Mouse (Mus musculus) central nervous system, embryonic 11.5 days (tissue): Measurements from ENCODE around the gene E2f2. TPM values are rescaled to one million over a fixed set of nuclear protein-coding genes. Genes with fewer than 3 reads are reported as not detected.

Experiments
- polyA plus RNA-seq: library from polyadenylated mRNA; depleted of rRNA; stranded (reverse); fragments of >200 nt; gene quantifications from 2 replicates; pipeline ENCODE4 v1.2.3, GENCODE M21; 2012; rRNA removed

The E2f2 gene
- 9.7 and 10.9 TPM in 2 replicates for polyA plus RNA-seq

DNA sequence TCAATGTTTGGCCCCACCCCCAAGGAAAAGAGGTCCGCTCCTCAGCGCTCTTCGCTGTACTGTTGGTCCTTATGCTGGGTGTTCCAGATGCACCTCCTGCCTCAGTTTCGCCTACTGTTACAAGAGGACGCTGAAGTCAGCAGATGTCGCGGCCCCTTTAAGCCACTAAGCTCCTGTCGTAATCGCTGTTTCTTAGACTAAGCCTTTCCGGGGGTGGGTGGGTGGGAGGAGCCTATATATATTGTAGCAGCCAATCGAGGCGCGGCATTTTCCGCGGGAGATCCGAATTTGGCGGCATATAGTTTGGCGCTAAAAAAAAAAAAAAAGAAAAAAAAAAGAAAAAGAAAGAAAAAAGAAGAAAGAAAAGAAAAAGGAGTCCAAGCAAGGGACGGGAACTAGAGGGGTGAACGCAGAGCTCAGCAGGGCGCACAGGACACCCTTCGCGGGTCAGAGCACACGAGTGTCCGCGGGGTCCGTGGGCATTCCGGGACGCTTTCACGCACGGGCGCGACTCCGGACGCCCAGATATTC lies at the start of gene E2f2:
TSS of gene E2f2 (plus strand) at position 384 of the 531 bp plus-strand sequence.

DNA sequence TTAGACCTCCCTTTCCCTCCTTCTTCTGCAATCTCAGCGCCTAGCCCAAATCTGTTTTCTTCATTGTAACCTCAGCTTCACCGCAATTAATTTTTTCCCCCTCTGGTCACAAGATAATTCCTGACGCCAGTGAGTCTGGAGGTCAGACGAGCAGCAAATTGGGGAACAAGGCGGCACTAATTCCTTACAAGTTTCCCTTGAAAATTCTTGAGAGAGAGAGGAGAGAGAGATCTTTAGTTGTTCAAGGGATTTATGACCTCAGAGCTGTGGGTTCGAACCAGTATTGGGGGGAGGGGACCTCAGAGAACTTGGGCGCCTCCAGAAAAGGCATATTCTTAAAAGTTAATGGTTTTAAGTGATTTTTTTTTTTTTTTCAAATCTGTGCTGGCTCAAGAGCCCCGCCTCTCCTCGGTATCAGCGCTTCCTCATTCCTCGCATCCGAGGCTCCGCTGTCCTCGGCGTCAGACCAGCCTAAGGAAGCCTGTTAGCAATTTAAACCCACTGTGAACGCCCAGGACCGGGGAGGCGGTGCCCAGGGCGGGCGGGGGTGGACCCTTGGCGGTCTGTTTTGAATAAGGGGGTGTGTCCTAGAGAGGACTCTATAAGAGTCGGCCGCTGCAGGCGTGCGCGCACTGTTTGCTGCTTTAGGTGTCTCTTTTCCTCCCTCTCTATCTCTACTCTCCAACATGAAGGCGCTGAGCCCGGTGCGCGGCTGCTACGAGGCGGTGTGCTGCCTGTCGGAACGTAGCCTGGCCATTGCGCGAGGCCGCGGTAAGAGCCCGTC lies 28.8 kb upstream of the E2f2 start, which contains the start of gene Id3:
TSS of gene Id3 (plus strand) at position 305 of the 784 bp plus-strand sequence.

DNA sequence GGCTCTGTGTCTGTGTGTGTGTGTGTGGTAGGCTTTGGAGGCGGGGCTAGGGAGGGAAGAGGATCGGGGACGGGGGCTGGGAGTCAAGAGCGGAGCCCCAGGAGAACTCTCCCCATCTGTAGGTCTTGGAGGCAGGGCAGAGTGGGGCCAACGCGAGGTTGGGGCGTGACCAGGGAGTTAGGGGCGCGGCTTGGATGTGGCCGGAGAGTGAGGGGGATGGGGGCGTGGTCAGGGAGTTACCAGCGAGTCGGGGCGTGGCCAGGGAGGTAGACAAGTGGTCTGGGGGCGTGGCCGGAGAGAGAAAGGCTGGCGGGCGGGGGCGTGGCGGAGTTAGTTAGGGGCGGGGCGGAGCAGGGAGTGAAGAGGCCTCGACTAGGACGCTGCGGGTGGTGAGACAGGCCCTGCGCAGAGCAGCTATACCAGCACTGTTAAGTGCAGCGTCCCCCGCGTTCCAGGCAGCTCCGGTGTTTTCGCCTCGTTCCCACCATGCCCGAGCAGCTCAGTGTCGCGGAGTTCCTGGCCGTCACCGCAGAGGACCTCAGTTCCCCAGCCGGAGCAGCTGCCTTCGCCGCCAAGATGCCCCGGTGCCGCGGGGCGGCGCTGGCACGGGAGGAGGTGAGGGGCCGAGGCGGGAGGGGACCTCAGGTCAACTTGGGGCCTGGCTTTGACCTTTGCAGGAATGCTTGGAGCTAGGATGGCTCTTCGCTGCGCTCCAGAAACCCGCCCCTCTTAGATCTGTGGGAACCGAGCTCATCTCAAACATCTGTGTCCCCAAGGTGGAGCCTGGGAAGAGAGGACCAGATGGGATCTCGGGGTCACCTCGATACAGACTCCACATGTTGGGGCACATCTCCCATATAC lies 34.1 kb downstream of the E2f2 start, which contains the start of gene Asap3:
TSS of gene Asap3 (plus strand) at position 333 of the 861 bp plus-strand sequence.

Other genes starting within 250 kb of the E2f2 start
- 45.1 and 46.8 TPM in 2 replicates for gene Hmgcl, start 225.9 kb upstream of the E2f2 start, polyA plus RNA-seq
- 27.9 TPM in 2 replicates for gene Gale, start 208.7 kb upstream of the E2f2 start, polyA plus RNA-seq
- gene Lypla2, start 199.8 kb upstream of the E2f2 start, polyA plus RNA-seq: 112 and 118 TPM in 2 replicates
- gene Pithd1, start 185.1 kb upstream of the E2f2 start, polyA plus RNA-seq: 40.5 and 50.9 TPM in 2 replicates
- gene Eloa, start 150.6 kb upstream of the E2f2 start, polyA plus RNA-seq: 23.0 and 26.1 TPM in 2 replicates
- gene Rpl11, start 119.0 kb upstream of the E2f2 start, polyA plus RNA-seq: 1,444 and 2,797 TPM in 2 replicates
- gene Id3, start 28.9 kb upstream of the E2f2 start, polyA plus RNA-seq: 276 and 283 TPM in 2 replicates
- 6.5 and 7.9 TPM in 2 replicates for gene Asap3, start 34.0 kb downstream of the E2f2 start, polyA plus RNA-seq
- gene Tcea3, start 75.3 kb downstream of the E2f2 start, polyA plus RNA-seq: 2.5 and 2.8 TPM in 2 replicates
- 29.5 and 30.5 TPM in 2 replicates for gene Zfp46, start 112.3 kb downstream of the E2f2 start, polyA plus RNA-seq
- 197 and 256 TPM in 2 replicates for gene Hnrnpr, start 138.5 kb downstream of the E2f2 start, polyA plus RNA-seq